Mouse (Mus musculus) adipocyte (in vitro differentiated cells): ENCODE data around the gene Vmn1r39.
"Not testable (repeated sequence)": the region's sequence is repeated elsewhere in the genome, so short reads cannot be mapped to it uniquely, and the experiment has no call there.

ENCODE experiments used
- DNase-seq: peaks from one replicate; pipeline ENCODE4 v3.0.0-alpha.2; 2016; ENCODE audit warnings: low spot score

Vmn1r39 gene

GRCm38 (mm10) chr6:66810509-66810908 lies at the start of gene Vmn1r39:
TSS of gene Vmn1r39 (minus strand) at chr6:66810609.
- no peak for DNase-seq

DNA sequence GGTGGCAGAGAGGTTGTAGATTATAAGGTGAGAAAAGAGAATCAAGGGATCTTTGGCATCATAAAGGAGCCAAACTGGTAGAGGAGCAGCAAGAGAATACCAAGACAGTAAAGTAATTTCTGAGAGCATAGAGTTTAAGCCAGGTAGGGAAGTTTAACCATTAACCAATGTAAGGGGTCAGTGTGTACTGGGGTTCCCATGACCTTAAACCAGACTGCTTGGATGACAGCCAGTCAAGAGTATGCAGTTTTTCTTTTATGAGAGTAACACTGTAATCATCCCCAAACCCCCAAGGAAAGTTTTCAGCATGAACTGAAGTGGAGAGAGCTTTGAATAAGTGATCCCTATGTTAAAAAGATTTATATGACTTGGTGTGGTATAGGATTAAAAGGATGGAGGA lies 49.0 kb upstream of the Vmn1r39 start:
- DNase-seq, result no peak

DNA sequence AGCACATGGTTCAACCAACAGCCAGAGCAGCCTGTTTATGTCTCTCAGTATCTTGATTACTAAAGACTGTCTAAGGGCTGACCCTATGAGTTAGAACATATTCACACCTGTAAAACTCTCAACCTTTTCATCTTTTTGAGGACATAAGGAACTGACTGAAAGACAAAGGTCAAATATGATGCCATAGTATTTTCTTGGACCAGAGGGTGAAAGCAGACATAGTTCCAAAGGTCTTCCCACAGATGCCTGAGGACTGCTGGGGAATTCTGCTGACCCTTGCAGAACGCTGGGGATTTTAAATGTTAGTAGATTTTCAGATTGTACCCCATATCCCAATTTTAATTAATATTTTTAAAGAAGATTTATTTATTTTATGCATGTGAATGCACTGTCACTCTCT lies 47.9 kb upstream of the Vmn1r39 start:
- no peak for DNase-seq

DNA sequence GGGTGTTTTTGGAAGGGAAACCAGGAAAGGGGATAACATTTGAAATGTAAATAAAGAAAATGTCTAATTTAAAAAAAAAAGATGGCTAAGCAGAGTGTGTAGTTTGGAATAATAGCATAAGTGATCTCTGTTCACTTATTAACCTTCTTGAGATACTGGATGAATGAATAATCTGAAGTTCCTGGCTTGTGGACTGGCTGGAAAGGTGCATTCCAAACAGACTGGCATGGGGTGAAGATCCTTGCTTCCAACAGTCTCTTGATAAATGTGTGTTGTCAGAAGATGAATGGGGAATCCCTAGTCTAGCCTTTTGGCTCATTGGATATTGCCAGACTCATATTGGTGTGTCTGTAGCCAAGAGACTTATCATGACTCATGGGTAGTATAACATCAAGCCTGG lies 45.8 kb upstream of the Vmn1r39 start:
- DNase-seq, result no peak

GRCm38 (mm10) chr6:66848936-66849335 lies 38.5 kb upstream of the Vmn1r39 start:
- DNase-seq, result peak; percentile 73

DNA sequence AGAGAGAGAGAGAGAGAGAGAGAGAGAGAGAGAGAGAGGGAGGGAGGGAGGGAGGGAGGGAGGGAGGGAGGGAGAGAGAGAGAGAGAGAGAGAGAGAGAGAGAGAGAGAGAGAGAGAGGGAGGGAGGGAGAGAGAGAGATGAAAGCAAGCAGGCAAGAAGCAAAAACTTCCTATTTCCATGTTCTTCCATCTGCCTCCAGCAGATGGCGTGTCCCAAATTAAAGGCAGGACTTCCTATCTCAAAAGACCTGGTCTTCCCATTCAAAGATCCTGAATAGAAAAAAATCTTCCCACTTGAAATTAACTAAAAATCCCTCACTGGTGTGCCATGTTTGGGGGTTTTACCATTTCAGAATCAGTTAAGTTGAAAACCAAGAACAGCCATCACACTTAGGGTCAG lies 30.2 kb upstream of the Vmn1r39 start:
- DNase-seq, result peak; percentile 78

- peak; percentile 38 for DNase-seq
Measured at GRCm38 (mm10) chr6:66836932-66837331, 26.5 kb upstream of the Vmn1r39 start.

- DNase-seq, result no peak
Measured at GRCm38 (mm10) chr6:66806311-66806710, 4.1 kb downstream of the Vmn1r39 start.

DNA sequence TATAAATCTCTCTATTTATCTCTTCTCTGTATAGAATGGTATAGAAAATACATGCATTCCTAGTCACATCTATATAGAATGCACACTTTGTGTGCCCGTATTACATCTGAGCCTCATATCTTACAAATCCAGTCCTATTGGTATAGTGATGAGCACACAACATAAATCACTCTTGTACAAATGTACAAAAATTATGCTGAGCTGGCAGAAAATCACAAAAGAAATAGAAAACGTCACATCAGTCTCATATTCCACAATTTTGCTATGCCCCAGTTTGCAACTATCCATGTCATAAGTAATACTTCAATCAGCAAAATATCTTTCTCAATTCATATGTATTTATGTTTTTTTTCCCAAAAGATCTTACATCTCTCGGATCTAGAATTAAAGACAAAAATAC lies 4.7 kb downstream of the Vmn1r39 start:
- no peak for DNase-seq

DNA sequence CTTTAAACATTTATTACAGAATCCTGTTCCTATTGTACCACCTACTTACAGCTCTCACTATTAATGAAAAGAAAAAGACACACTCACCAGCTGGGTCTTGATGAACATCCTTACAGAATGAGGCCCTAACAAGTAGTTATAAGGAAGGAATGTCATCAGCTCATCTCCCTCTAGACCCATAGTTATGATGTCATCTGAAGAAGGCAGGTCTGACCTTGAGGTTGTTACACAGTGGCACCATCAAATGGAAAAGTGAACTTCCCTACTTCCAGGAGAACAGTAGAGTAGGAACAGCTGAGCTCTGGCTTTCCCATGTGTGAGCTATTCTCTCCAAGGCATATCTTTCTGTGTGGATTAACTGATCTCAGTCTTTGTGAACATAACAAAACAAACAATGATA lies 27.9 kb downstream of the Vmn1r39 start, which contains the start of gene Vmn1r38:
Vmn1r38 (minus strand) TSS at position 101 of the 400 bp plus-strand sequence.
- not testable (repeated sequence) for DNase-seq
